Mouse (Mus musculus) erythroid progenitor cell, adult 5-6 weeks (primary cell): ENCODE results near the gene Cbl. TPM values are rescaled to one million over a fixed set of nuclear protein-coding genes. Genes with fewer than 3 reads are reported as not detected.
A peak's percentile ranks its signal among the peaks of the same experiment; 100 is the strongest.

Experiments
- ATAC-seq: replicated peaks from 2 replicates; pipeline ENCODE4 v1.8.0; 2016; ENCODE audit warnings: moderate number of reproducible peaks, mild to moderate bottlenecking, moderate TSS enrichment, inconsistent platforms; ENCODE audit not compliant: poor library complexity, low FRiP score, severe bottlenecking
- total RNA-seq, 2 experiments: library from RNA; stranded (forward) in 1 of 2; stranded (reverse) in 1 of 2; fragments of 150-400 nt in 1 of 2; fragments of 186-747, 209-891 nt in 1 of 2; gene quantifications; 2 replicates each; pipeline versions ENCODE4 v1.2.3 to v1.2.4; 2015 to 2017; ENCODE audit warnings: low replicate concordance in 2 of 2

The Cbl gene
- total RNA-seq (2015; ENCODE audit: low replicate concordance) (43.2 TPM in 2 replicates), total RNA-seq (2017; ENCODE audit: low replicate concordance) (16.2 and 21.3 TPM in 2 replicates)

- ATAC-seq = peak; percentile 85
Measured at GRCm38 (mm10) chr9:44233802-44234478, at the start of gene Cbl. Cbl (minus strand) TSS chr9:44234049.

- no peak for ATAC-seq
Measured at GRCm38 (mm10) chr9:44283183-44283582, 49.3 kb upstream of the Cbl start.

GRCm38 (mm10) chr9:44269973-44270372 is 36.1 kb upstream of the Cbl start:
- ATAC-seq = no peak

- no peak for ATAC-seq
Measured at GRCm38 (mm10) chr9:44269077-44269476, 35.2 kb upstream of the Cbl start.

GRCm38 (mm10) chr9:44268432-44268831 is 34.6 kb upstream of the Cbl start, which contains the start of gene Nlrx1:
Nlrx1 (minus strand) TSS chr9:44268599.
- ATAC-seq = peak; percentile 70

GRCm38 (mm10) chr9:44268027-44268360 is 34.1 kb upstream of the Cbl start:
- peak; percentile 93 for ATAC-seq

GRCm38 (mm10) chr9:44267319-44268026 is 33.6 kb upstream of the Cbl start:
- ATAC-seq = no peak

- ATAC-seq = no peak
Measured at GRCm38 (mm10) chr9:44266478-44267226, 32.8 kb upstream of the Cbl start.

- ATAC-seq = no peak
Measured at GRCm38 (mm10) chr9:44261388-44261787, 27.5 kb upstream of the Cbl start.

GRCm38 (mm10) chr9:44259014-44259413 is 25.2 kb upstream of the Cbl start:
- no peak for ATAC-seq

- ATAC-seq = no peak
Measured at GRCm38 (mm10) chr9:44256213-44256612, 22.4 kb upstream of the Cbl start.

GRCm38 (mm10) chr9:44255136-44255521 is 21.3 kb upstream of the Cbl start:
- no peak for ATAC-seq

GRCm38 (mm10) chr9:44254508-44255135 is 20.8 kb upstream of the Cbl start:
- ATAC-seq = no peak

GRCm38 (mm10) chr9:44253441-44253840 is 19.6 kb upstream of the Cbl start:
- no peak for ATAC-seq

- no peak for ATAC-seq
Measured at GRCm38 (mm10) chr9:44251314-44251713, 17.5 kb upstream of the Cbl start, which contains the start of gene Pdzd3. Pdzd3 (minus strand) TSS chr9:44251471.

GRCm38 (mm10) chr9:44250445-44250844 is 16.6 kb upstream of the Cbl start:
- no peak for ATAC-seq

- peak; percentile 63 for ATAC-seq
Measured at GRCm38 (mm10) chr9:44249181-44250146, 15.6 kb upstream of the Cbl start.

- no peak for ATAC-seq
Measured at GRCm38 (mm10) chr9:44247907-44248306, 14.1 kb upstream of the Cbl start.

- no peak for ATAC-seq
Measured at GRCm38 (mm10) chr9:44243621-44244020, 9.8 kb upstream of the Cbl start.
